Mouse (Mus musculus) layer of hippocampus, postnatal 36 days (tissue): ENCODE results near the gene Atp6v0c. TPM values are rescaled to one million over a fixed set of nuclear protein-coding genes. Genes with fewer than 3 reads are reported as not detected.

Experiments
- DNase-seq, 2 experiments: peaks; one replicate each; pipeline ENCODE4 v3.0.0; 2022
- total RNA-seq, 2 experiments: library from RNA; stranded (reverse); gene quantifications; 2 replicates each; pipeline ENCODE4 v1.2.3; 2021

The Atp6v0c gene
- 1,000 to 10,000 TPM; 1,151 to 1,277 TPM for total RNA-seq

DNA sequence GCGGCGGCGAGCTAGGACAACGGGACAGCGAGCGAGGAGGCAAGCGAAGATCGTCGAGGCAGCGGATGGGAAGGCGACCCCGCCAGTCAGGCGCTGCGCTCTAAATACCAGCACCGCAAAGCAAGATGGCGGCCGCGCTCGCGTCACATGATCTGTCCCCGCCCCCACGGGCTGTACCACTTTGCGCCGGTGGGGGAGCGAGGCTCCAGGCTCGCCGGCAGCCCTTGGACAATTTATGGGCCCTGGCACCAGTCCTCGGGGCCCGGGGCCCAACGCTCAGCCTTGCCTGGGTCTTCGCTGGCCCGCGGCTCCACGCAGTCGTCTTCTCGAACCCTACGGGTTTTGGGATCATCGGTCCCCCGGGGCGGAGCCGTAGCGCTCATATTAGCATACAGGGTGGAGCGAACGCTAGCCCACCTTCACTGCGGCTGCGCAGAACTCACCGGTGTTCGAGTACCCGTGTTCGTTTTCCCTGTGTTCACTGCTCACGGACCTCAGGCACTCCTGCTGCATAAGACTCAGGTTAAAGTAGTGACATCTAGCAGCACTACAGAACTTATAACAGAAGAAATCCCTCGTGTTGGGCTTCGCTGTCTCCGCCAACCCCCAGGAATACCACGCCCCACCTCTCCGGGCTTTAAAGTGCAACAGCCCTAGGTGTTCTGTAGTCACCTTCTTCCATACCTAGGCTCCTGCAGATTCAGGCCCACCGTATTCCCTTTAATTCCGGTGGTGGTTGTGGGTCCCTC, at the start of gene Atp6v0c:
TSS of gene Atp6v0c (minus strand) at position 386 of the 749 bp plus-strand sequence.
- peak; percentile 95 for DNase-seq

DNA sequence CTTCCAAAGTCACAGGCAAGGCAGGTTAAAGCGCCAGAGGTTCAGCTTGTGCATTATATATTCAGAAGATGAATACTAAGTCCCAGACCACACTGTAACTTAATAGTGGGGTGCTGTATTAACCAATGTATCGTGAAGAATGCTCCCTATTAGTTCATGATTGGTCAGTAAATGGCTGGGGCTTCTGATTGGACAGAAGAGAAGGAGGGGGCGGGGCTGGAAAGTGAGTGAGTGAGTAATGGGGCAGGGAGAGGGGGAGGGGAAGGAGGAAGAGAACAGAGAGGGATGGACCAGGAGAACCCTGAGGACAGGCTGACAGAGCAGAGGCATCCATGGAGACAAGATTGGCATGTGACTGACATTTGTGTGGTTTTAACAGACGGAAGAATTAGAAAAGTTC, 47.3 kb upstream of the Atp6v0c start:
- DNase-seq = no peak

DNA sequence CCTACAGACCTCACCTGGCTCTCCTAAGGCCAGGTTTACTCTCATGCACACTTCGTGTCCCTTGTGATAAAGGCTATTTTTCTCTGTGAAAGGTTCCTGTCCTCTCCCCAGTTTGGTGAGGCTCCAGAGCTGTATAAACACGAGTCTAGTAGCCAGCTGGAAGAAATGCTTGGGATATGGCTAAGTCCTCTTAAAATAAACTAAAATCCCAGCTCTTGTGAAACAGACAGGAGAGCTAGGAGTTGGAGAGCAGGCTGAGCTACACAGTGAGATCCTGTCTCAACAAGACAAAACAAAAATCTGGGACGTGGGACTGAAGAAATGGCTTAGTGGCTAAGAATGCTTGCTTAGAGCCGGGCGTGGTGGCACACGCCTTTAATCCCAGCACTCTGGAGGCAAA, 43.7 kb upstream of the Atp6v0c start:
- no peak for DNase-seq

DNA sequence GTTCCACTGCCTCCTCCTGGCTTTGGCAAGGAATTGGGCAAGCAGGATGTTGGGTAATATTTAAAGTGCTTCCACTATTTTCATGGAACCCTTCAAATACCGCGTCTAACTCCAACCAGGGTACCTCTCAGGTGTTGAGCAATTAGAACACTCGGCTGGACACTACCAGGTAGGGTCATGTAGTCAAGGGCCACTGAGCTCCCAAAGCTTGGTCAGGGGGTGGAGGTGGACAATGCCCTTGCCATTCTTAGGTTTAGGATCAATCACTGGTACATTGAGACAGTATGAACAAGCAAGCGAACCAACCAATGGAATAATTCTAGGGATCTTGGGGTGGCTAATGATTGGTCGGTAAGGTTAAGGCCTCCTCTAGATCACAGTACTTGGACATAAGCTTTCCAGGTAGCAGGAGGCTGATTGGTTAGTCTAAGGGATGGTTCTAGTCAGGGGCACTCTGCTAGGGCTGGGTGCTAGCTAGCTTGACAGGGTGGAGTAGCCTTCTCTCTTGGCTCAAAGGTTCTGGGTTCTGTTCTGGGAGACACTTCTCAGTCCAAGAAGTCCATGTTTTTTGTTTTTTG, 43.0 kb upstream of the Atp6v0c start:
- DNase-seq = no peak

DNA sequence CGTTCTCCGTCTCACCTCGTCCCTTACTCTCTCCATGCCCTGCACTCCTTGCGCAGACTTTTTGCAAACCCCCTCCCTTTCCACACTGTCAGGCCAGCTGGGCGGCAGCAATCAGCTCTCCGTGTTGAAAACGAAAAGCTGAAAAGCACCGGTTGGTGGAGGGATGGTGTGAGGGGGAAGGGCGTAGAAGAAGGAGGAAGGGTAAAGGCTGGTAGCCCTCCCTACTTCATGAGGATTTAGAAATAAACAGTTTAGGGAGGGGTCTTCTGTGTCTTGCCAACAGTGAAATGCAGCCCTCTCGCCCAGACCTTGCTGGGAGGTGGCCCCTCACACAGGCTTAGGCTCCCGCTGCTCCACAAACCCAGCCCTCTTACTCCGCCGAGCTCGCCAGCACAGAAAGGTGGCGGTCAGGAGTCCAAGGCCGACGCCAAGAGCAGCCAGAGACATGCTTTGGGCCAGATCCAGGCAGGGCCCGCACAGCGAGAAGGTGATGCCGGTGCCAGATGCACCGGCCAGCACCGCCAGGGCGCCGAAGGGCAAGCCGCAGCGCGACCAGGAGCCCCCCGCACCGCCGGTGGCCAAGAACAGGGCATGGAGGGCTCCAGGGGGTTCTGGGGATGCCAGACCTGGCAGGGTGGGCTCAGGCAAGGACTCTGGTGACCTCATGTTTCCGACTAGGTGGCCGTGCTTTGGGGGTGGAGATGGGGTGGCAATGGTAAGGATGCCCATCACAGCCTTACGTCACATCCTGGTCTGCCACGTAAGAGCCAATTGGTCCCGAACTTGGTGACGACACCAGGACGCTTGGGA, 42.3 kb upstream of the Atp6v0c start:
- peak; percentile 86 for DNase-seq

DNA sequence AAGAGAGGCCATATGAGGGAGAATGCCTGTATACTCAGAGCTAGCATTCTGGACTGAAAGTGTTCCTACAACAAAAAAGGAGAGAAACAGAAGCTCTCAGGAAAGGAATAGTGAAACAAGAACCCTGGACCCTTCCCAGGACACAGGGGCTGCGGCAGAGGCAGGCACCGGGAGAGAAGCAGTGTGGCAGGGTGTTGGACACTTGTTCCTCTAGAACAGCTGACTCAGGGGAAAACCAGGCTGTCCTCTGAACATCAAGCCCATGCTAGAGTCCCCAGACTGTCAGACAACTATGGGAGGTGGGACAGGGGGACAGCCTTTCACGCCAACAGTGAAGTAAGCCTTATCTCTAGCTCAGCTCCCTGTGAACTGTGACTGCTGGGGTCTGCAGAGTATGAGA, 41.1 kb upstream of the Atp6v0c start:
- DNase-seq = no peak

DNA sequence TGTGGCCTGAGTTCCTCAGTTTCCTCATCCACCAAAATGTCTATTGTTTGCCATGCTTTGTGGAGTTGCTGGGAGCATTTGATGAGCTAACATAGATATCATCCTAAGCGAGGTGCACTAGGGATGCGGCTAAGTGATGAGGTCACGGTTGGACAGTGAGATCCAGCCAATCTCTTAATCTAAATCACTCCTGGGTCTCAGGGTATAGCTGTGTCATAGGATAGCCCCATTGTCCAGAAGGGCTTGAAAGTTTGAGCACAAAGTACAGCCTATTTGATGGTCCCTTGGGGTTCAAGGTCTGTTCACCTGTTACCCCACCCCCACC, 40.4 kb upstream of the Atp6v0c start:
- no peak for DNase-seq

DNA sequence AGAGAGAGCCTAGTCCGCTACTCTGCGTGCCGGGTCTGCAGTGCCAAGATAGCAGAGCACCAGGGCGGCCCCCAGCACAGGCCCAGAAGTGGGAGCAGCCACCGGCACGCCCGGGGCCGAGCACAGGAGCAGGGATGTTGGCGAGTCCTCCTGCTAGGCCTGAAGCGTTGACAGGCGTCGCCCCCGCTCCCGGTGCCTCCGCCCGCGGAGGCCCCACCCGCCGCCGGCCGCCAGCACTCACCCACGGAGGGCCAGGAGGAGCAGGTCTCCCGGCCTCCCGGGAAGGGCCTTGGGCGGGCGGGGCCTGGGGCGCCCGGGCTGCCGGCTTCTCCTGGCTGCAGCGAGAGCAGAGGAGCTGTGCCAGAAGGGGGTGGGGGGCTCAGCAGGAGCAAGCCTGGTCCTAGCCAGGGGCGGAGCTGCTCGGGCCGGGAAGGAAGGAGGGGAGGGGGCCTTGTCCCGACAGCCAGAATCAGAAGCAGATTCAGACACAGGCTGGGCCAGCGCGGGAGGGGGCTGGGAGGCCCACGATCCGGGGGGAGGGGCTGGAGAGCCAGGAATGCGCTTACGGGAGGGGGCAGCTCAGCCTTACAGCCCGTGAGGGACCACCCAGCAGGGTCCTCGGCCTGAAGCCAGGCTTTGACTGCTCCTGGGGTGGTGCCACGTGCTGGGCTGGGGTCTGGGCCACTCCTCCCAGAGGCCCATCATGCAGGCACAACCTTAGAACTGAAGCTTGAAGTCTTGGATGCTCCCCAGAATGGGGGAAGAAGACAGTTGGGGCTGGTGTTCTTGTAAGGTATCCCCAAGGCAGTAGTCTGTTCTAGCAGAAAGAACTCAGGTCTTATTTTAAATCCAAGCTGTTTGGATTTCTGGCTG, 39.8 kb upstream of the Atp6v0c start, which contains the start of gene Ntn3:
TSS of gene Ntn3 (minus strand) at position 489 of the 873 bp plus-strand sequence.
- peak in 1 of 2 experiments; percentile 49 for DNase-seq

DNA sequence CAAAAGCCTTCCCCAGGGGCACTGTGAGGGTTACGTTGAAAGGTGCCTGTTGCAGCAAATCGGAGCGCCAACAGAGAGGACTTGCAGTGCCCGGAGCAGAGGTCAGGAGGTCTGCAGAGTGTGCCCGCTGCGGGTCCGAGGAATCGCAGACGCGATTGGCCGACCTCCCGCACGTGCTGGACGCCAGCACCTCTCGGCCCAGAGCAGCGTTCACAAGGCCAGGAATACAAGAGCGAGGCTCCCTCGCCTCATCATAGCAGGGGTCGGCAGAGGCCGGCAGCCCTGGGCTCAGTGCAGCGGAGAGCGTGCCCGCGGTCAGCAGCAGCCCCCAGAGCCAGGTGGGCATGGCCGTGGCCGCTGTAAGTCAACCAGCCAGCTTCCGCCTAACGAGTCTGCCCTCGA, 39.1 kb upstream of the Atp6v0c start:
- peak in 1 of 2 experiments; percentile 26 for DNase-seq

DNA sequence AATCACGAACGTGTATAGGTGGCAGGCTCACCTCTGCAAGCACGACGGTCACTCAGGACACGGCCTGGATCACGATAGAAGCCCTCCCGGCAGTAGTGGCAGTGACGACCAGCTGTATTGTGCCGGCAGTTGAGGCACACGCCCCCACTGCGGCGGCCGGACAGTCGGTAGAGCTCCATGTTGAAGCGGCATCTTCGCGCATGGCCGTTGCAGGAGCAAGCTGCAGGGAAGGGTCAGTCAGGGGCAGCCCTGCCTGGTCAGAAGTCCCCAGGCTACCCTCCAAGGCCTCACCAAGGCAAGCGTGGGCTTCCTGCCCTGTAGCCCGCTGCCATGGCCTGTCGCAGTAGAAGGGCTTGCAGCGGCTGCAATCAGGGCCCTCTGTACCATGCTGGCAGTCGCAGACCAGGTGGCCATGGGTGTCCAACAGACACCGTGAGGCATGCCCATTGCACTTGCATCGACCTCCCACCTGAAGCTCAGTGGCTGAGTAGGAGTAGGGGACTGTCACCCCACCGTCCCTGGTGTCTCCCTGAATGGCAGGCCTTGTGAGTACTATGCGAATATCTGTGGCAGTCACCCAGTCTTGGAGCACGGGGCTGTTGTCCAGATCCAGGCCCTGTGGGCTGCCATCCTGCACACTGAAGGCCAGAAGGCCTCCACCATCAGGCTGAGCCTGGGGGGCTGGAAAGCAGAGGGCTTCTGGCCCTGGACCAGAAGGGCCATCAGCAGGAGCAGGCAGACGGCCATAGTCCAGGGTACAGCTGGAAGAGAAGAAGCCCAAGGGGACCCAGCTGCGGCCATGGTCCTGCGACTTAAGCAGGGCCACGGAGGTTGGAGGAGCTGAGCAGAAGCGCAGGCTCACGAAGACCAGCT, 38.5 kb upstream of the Atp6v0c start:
- no peak for DNase-seq

DNA sequence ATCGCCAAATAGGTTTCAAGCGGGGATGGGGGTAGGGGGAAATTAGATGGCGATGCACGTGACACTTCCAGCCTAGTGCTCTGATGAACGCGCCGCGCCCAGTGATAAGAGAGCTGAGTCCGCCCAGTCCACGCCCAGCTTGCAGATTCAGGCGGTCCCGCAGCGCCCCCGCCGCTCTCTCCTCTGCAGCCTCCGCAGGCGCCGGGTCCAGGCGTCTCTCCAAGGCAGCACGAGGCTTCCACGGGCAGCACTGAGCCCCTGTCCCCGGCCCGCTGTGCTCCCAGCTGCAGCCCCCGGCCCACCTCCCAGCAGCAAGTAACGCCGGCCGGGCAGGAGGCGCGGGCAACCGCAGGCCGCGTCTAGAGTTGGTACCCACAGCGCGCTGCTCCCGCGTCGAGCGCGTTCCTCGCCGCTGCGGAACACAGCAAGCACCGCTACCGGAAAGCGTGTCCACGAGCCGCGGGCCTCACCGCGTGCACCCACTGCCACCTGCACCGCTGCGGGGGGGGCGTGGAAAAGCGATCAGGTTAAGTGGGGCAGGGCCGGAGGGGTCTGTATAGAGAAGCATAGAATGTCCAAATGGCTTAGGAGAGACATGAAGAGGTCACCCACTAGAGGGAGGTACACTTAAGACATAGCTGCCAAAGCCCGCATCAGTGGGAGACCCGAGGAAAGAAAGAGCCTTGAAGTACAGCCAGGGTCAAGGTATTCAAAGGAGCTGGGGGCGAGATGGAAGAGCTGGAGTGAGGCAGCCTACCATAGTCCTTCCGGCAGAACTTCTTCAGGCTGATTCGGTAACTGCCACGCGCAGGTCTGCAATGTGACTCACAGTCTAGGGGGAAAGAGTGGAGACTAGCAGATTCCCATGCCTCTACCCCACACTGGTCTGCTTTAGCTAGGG, 37.2 kb upstream of the Atp6v0c start:
- peak; percentile 73 to 78 for DNase-seq

DNA sequence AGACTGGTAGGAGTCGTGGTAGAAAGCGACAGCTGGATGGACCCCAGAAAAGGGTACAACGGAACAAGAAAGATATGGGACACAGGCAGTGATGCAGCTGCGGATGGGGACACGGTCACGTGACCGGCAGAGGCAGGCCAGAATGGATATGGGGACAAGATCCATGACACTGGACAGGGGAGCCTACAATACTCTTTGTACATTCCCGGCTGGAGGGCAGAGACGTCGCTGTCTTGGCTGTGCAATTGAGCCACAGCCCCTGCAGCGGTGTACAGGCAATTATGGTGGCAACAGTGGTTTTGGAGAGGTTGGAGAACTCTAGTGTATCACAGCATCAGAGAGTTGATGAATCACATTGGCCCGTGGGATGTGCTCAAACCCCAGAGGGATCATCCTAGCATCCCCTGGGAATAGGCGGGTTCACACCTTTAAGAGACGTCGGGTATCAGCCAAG, 36.4 kb upstream of the Atp6v0c start:
- DNase-seq = no peak

DNA sequence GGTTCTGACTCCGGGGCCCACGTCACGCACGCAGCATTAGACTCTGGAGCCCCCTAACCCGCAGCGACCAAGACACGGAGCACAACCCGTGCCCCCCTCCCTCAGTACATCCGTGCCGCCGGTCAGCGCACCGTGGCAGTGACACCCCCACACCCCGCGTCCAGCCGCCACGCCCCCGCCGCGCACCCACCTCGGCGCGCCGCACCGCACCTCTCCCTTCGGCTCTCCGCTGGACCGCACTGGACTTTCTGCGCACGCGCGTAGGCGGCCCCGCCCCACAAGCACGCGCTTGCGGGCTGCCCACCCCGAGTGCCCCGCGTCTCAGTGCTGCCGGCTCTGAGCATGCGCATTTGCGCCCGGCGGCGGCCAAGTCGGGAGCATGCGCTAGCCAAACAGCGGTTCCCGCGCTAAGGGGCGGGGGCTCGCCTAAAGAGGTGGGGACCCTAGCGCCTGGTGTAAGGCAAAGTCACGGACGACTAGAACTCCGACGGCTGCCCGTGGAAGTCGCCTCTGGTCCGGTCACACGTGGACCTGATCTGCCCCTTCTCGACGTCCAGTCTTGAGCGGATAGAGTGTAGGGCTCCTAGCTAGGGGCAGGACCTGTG, 35.9 kb upstream of the Atp6v0c start, which contains the start of gene Tbc1d24:
TSS of gene Tbc1d24 (minus strand) at position 279 of the 605 bp plus-strand sequence.
- DNase-seq = peak; percentile 94 to 96

DNA sequence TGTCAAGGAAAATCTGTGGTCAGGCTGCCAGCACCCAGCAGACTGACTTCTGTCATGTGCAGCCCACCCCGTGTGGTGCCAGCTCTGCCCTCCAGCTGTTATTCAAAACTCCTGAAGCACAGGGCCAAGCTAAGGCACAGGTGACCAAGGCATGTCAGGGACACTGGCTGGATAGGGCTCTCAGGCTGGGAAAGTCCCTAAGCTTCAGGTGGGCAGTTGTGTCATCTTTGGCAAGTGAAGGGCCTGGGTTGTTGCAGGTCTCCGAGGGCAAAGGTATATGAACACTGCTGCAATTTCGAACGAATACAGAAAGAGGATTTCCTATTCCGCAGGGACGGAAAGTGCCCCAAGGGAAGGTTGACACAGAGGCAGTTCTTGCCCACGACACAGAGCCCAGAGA, 35.3 kb upstream of the Atp6v0c start:
- DNase-seq = no peak

DNA sequence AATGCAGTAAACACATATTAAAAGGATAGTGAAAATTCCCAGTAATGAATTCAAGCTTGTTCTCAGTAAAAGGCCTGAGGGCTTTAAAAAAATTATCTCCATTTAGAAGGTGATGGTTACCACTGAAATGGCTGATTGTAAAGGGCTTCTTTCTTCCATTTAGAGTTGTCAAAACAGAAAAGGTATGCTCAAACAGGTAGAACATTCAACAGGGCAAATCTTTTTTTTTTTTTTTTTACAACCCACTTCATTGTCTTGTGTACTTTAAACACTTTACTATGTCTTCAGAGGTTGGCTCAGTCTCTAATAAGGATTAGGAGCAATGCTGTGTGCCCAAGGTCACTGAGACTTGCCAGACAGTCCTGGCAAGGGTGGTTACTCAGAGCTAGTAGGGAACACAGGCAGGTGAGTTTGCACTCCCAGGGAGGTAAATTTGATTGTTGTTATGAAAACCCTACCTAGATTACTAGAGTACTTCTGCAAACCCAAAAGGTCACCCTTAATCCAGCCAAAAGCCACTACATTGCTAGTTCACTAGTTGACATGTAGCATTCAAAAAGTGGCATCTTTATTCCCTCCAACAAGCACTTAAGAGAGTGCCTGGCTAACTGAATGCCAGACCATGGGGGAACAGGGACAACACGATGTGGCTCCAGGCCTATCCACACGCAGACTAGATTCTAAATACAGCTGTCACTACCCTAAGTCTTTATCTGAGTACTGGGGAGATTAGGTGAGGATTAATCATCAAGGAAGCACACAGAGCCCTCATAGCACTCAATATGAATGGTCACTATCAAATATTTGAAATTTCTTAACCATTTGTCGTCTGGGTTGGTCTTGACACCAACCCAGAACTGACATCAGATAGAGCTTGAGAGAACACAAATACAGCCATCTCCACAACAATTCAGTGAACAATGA, 34.4 kb upstream of the Atp6v0c start:
- DNase-seq = no peak

DNA sequence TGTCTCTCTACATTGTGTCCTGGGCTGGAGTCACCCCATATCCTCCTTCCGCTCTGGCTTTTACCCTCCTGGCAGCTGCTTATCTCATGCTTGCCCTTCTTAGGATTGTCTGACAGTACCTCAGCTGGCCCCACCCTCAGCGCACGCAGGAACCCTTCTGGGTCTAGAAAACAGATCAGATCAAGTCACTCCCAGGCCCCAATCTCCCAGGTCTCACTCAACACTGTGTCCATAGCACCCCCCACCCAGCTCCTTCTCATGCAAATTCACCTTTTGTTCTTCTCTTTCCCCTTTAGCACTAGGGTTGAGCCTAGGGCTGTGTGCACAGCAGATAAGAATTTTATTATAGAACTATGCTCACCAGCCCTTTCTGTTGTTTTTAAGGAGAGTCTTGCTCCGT, 33.6 kb upstream of the Atp6v0c start:
- DNase-seq = no peak

DNA sequence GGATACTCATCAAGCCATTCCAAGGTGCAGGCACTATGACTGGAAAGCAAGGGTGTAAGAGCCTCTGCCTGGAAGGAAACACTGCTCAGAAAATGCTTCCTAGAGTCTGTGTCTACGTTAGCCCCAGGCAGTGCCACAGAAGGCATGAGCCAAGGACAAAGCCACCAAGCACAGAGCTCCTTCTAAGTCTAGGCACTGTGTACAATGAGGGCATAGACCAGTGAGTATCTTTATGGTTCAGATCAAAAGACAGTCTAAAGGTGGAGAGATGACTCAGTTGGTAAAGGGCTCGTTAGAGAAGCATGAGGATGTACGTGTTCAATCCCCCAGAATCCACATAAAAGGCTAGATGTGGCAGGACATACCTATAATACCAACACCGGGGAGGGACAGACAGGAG, 31.6 kb upstream of the Atp6v0c start:
- no peak for DNase-seq

DNA sequence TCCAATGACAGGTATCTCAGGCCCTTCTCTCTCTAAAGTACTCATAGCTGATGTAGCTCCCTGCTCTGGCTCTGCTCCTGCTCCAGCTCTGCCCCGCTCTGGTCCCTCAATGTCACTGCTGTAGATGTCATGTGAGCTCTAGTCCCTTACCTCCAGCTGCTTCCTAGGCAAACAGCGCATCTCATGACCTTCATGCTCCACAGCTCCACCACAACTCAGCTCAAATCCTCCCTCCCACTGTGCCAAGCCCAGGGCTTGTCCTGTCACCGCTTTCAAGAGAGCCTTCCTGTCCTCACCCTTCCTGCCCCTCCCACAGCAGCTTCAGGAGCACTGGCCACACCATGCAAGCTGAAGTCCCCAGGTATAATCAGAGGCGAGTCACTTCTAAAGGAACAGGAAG, 30.2 kb upstream of the Atp6v0c start:
- DNase-seq = no peak

DNA sequence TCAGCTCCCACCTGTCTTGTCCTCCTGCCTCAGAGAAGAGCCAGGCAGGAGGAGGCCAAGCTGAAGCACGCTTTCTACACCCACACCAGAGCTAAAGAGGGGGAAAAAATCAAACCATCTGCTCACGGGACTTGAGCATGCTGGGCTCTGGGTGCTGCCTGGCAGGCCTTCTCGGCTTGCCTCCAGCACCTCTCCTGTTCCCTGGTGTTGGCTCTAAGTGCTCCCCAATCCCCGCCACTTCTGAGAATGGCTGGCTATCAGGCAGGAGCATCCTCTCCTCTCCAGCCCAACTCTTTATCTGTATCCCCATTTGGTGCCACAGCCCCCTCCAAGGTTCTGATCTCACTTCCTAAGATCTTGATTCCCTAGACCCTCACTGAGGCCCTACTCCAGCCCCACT, 29.8 kb upstream of the Atp6v0c start:
- peak; percentile 58 to 62 for DNase-seq
